In the genomic region with DNA sequence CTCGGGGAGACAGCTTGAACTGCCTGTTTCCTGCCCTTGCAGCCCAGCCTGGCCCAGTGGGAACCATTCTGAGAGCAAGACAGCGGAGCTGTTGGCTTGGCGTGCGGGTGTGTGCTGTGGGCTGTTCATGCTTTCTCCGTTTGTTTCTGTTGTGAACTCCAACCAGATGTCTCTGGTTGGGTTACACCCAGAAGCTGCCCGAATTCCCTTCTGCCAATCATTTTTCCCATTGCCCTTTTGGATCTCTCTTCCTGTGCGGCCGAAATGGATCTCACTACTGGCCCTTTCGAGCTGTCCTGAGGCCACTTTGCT, we compare ENCODE assay signal across 9 mouse cellular contexts. TPM values are rescaled to one million over a fixed set of nuclear protein-coding genes. Genes with fewer than 3 reads are reported as not detected.
DNase-seq lines count a peak whose midpoint lies in the region; ATAC-seq lines count a peak whose summit lies in the region.
"Had no signal": no experiment of that assay in that cellular context is flagged by ENCODE, and none has a peak within 500 bp of the region (broad histone marks: within the 10 kb centered on the region; RNA-seq: fewer than 3 reads in every experiment).

No protein-coding gene starts in this region.

- no peak overlapping the region for H3K27ac ChIP-seq in midbrain, embryonic 13.5 days
- no peak overlapping the region for H3K27ac ChIP-seq in midbrain, embryonic 11.5 days (ENCODE audit: low read depth, low read length)
- H3K27ac ChIP-seq: midbrain, embryonic 12.5 days had no signal

- intact Hi-C loops in gastrocnemius, postnatal 36 days (cut with DNase I), result no loop called here

- H3K36me3 ChIP-seq in midbrain, embryonic 13.5 days, result no peaks in the 10 kb centered on the region
- H3K36me3 ChIP-seq in midbrain, embryonic 11.5 days (ENCODE audit: control insufficient read depth, insufficient read depth, low read length), result no peaks in the 10 kb centered on the region
- H3K36me3 ChIP-seq: midbrain, embryonic 12.5 days had no signal

- no peak overlapping the region for H3K9ac ChIP-seq in midbrain, embryonic 13.5 days (replicated peaks)
- no peak overlapping the region for H3K9ac ChIP-seq in midbrain, embryonic 11.5 days (ENCODE audit: low read length)
- H3K9ac ChIP-seq: midbrain, embryonic 12.5 days had no signal

- peaks cover 36% of the 10 kb centered on the region for H3K27me3 ChIP-seq in midbrain, embryonic 13.5 days
- peaks cover 18% of the 10 kb centered on the region for H3K27me3 ChIP-seq in midbrain, embryonic 11.5 days (ENCODE audit: control insufficient read depth, insufficient read depth, low read length)

- ATAC-seq in midbrain, embryonic 13.5 days, result no peak
- ATAC-seq in midbrain, embryonic 11.5 days (ENCODE audit: low FRiP score), result no peak

- no peak overlapping the region for H3K4me3 ChIP-seq in midbrain, embryonic 13.5 days (replicated peaks)
- H3K4me3 ChIP-seq in midbrain, embryonic 11.5 days (ENCODE audit: low read depth, low read length), result no peak overlapping the region
- H3K4me3 ChIP-seq: midbrain, embryonic 12.5 days had no signal

- 72% methylated on average over 9 of the region's 9 CpGs for WGBS in midbrain, embryonic 13.5 days
- WGBS in midbrain, embryonic 11.5 days, result 64% methylated on average over 9 of the region's 9 CpGs

- DNase-seq in midbrain, embryonic 11.5 days (ENCODE audit: low spot score, missing footprints), result no peak
- DNase-seq in gastrocnemius, postnatal 36 days, result peak; percentile 33 to 49
- peak; percentile 48 for DNase-seq in kidney, postnatal 10 days
- DNase-seq in lung, postnatal 4 days, result peak; percentile 39 to 73
- no peak for DNase-seq in cerebellum, adult 9-10 months
- DNase-seq in layer of hippocampus, postnatal 25 days (ENCODE audit: extremely low spot score in 1 of 2, low spot score in 1 of 2), result no peak
- DNase-seq in frontal cortex, postnatal 36 days (ENCODE audit: low spot score in 2 of 2), result no peak

- H3K9me3 ChIP-seq in midbrain, embryonic 13.5 days, result no peaks in the 10 kb centered on the region
- H3K9me3 ChIP-seq in midbrain, embryonic 11.5 days (ENCODE audit: control insufficient read depth, low read length), result no peaks in the 10 kb centered on the region
- H3K9me3 ChIP-seq: midbrain, embryonic 12.5 days had no signal

- H3K4me1 ChIP-seq in midbrain, embryonic 13.5 days (replicated peaks), result peaks cover 39% of the 10 kb centered on the region
- H3K4me1 ChIP-seq in midbrain, embryonic 11.5 days (ENCODE audit: control insufficient read depth, insufficient read depth, low read length), result peaks cover 15% of the 10 kb centered on the region

- 0 out of 2 replicates have a peak overlapping the region, but pooled peaks have one; percentile 15 for H3K4me2 ChIP-seq in midbrain, embryonic 13.5 days (replicated peaks)
- no peak overlapping the region for H3K4me2 ChIP-seq in midbrain, embryonic 11.5 days
- H3K4me2 ChIP-seq: midbrain, embryonic 12.5 days had no signal

RNA-seq across cellular contexts. Expression of a gene that starts 4.0 kb away (rescaled TPM):
- 9.8 and 11.5 TPM in 2 replicates for polyA plus RNA-seq in midbrain, embryonic 13.5 days (2015; fragmentation: Nextera tagmentation; extraction: Ambion mirVana)
- polyA plus RNA-seq in midbrain, embryonic 11.5 days (2014; fragmentation: Nextera tagmentation; extraction: Ambion mirVana), result 5.4 and 6.1 TPM in 2 replicates
- total RNA-seq in gastrocnemius, postnatal 36 days (2021), result 1 to 10 TPM; 5.4 to 6.3 TPM
- 10 to 100 TPM in 1 of 2 experiments, 1 to 10 TPM in 1; 9.0 to 12.7 TPM for total RNA-seq in layer of hippocampus, postnatal 25 days (2021)

RNA-seq across cellular contexts. Expression of a gene that starts 16.1 kb away (rescaled TPM):
- polyA plus RNA-seq in midbrain, embryonic 13.5 days (2015; fragmentation: Nextera tagmentation; extraction: Ambion mirVana), result 59.1 and 64.7 TPM in 2 replicates
- polyA plus RNA-seq in midbrain, embryonic 11.5 days (2014; fragmentation: Nextera tagmentation; extraction: Ambion mirVana), result 84.7 and 89.3 TPM in 2 replicates
- total RNA-seq in gastrocnemius, postnatal 36 days (2021), result 10 to 100 TPM; 17.5 to 20.2 TPM
- total RNA-seq in layer of hippocampus, postnatal 25 days (2021), result 10 to 100 TPM; 17.3 to 21.1 TPM

RNA-seq across cellular contexts. Expression of a gene that starts 52.8 kb away (rescaled TPM):
- 70.9 and 73.1 TPM in 2 replicates for polyA plus RNA-seq in midbrain, embryonic 13.5 days (2015; fragmentation: Nextera tagmentation; extraction: Ambion mirVana)
- 26.6 and 27.9 TPM in 2 replicates for polyA plus RNA-seq in midbrain, embryonic 11.5 days (2014; fragmentation: Nextera tagmentation; extraction: Ambion mirVana)
- 1 to 10 TPM; 1.8 to 2.5 TPM for total RNA-seq in gastrocnemius, postnatal 36 days (2021)
- total RNA-seq in layer of hippocampus, postnatal 25 days (2021), result 10 to 100 TPM; 35.2 to 40.9 TPM

Comparison
In these comparisons a context has a peak if more than half of its experiments do, and no peak if none do; other contexts are left out.
1. DNase-seq: peak in gastrocnemius, postnatal 36 days (2 of 2), kidney, postnatal 10 days (single experiment) and lung, postnatal 4 days (2 of 2); none in midbrain, embryonic 11.5 days (single experiment), cerebellum, adult 9-10 months (single experiment), layer of hippocampus, postnatal 25 days (0 of 2) and frontal cortex, postnatal 36 days (0 of 2).
2. RNA of a gene that starts 52.8 kb away (total RNA-seq): 35.2 to 40.9 TPM in layer of hippocampus, postnatal 25 days; 1.8 to 2.5 TPM in gastrocnemius, postnatal 36 days; every median in the first group is over 10 times any median in the second.